Mouse (Mus musculus) gonadal fat pad, adult 2 months (tissue): Measurements from ENCODE around the gene Zswim1. TPM values are rescaled to one million over a fixed set of nuclear protein-coding genes. Genes with fewer than 3 reads are reported as not detected.
"Not testable (repeated sequence)": the region's sequence is repeated elsewhere in the genome, so short reads cannot be mapped to it uniquely, and the experiment has no call there.

Experiments
- DNase-seq: peaks from one replicate; pipeline ENCODE4 v3.0.0-alpha.2; 2012; ENCODE audit warnings: low read depth
- polyA plus RNA-seq: library from polyadenylated mRNA; depleted of rRNA; stranded (reverse); fragments of >200 nt; gene quantifications from 2 replicates; pipeline ENCODE4 v1.2.3, GENCODE M21; 2012; rRNA removed

Gene Zswim1
- polyA plus RNA-seq, 1 experiment = 10.5 TPM

GRCm38 (mm10) chr2:164866741-164867551 is 44.5 kb downstream of the Zswim1 start:
- DNase-seq = no peak

DNA sequence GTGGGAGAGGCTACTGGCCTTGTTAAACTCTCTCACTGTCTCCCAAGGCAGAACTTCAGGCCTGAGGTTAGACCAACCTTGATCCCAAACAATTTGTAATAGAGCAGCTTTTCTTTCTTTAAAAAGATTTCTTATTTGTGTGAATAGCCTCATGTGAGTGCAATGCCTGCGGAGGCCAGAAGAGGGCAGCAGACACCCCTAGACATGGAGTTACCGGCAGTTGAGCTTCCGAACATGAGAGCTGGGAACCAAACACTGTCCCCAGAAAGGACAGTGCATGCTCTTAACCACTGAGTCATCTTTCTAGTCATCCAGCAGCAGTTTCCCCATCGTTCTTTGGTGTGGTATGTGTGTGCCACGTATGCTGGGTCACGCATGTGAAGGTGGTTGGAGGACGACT is 45.1 kb downstream of the Zswim1 start:
- DNase-seq = no peak

DNA sequence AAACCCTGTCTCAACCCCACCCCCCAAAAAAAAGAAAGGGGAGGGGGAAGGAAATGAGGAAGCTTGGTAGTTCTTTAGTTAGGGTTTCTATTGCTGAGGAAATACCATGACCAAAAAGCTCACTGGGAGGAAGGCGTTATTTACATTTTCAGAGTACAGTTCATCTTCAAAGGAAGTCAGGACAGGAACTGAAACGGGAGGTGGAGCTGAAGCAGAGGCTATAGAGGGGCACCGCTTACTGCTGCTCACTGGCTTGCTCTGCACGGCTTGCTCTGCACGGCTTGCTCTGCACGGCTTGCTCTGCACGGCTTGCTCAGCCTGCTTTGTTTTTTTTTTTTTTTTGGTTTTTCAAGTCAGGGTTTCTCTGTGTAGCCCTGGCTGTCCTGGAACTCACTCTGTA is 46.0 kb downstream of the Zswim1 start:
- no peak for DNase-seq

DNA sequence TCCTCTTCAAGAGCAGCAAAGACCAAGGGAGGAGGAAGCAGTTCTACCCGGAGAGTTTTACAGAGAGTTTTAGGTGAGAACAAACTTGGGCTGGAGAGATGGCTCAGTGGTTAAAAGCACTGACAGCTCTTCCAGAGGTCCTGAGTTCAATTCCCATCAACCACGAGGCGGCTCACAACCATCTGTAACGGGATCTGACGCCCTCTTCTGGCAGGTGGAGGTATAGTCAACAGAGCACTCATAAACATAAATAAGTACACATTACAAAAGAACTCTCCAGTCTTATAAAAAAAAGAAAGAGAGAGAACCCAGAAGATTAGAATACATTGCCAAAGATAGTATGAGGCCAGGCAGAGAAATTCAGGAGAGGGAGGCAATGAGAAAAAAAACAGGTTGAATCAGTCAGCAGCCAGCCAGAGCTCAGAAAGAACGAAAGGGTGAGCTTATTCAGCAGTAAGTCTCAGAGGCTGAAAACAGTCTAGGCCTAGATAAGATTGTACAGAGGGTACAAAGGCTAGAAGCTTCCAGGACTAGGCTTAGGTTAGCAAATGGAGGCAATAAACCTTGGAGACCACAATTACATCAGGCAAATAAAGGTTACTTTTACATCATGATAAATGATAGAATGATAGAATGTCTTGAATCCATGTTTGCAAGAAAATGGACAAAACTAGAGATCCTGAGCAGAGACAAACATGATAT is 49.3 kb downstream of the Zswim1 start:
- DNase-seq = no peak

DNA sequence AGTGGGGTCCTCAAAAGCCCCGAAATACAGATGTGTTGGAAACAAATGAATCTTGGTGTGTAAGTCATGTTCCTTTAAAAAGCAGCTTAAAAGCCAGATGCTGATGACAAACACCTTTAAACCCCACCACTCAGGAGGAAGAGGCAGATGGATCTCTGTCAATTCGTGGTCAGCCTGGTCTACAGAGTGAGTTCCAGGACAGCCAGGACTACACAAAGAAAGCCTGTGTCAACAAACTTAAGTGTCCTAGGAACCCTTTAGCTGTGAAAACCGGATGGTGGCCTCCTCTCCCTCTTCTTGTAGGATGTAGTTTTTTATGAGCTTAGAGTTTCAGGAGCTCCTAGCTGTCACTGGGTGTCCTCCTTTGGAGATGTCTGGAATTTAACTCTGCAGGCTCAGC is 51.1 kb downstream of the Zswim1 start:
- DNase-seq = no peak

GRCm38 (mm10) chr2:164874239-164874769 is 51.8 kb downstream of the Zswim1 start:
- DNase-seq = no peak

DNA sequence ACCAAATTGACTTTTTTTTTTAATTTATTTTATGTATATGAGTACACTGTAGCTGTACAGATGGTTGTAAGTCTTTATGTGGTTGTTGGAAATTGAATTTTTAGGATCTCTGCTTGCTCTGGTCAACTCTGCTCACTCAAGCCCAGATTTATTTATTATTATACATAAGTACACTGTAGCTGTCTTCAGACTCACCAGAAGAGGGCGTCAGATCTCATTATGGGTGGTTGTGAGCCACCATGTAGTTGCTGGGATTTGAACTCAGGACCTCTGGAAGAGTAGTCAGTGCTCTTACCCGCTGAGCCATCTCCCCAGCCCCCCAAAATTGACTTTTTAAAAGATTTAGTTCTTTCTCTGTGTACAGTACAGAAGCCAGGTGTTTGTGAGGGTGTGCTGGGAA is 53.2 kb downstream of the Zswim1 start:
- not testable (repeated sequence) for DNase-seq

Other genes starting within 250 kb of the Zswim1 start
- 317 and 597 TPM in 2 replicates for gene Spint3, start 249.2 kb upstream of the Zswim1 start, polyA plus RNA-seq
- 94.1 and 109 TPM in 2 replicates for gene Wfdc6a, start 237.2 kb upstream of the Zswim1 start, polyA plus RNA-seq
- 211 and 222 TPM in 2 replicates for gene Eppin, start 229.1 kb upstream of the Zswim1 start, polyA plus RNA-seq
- 159 and 208 TPM in 2 replicates for gene Wfdc6b, start 209.2 kb upstream of the Zswim1 start, polyA plus RNA-seq
- gene Wfdc8, start 209.1 kb upstream of the Zswim1 start, polyA plus RNA-seq = 341 and 347 TPM in 2 replicates
- 238 and 428 TPM in 2 replicates for gene Wfdc16, start 183.9 kb upstream of the Zswim1 start, polyA plus RNA-seq
- 5,228 and 5,435 TPM in 2 replicates for gene Wfdc10, start 166.6 kb upstream of the Zswim1 start, polyA plus RNA-seq
- 190 and 293 TPM in 2 replicates for gene Wfdc9, start 166.1 kb upstream of the Zswim1 start, polyA plus RNA-seq
- gene Wfdc11, start 148.6 kb upstream of the Zswim1 start, polyA plus RNA-seq = 6.6 and 15.6 TPM in 2 replicates
- gene Wfdc13, start 137.6 kb upstream of the Zswim1 start, polyA plus RNA-seq = 1,038 and 1,237 TPM in 2 replicates
- 272 and 330 TPM in 2 replicates for gene Spint4, start 124.2 kb upstream of the Zswim1 start, polyA plus RNA-seq
- gene Spint5, start 107.4 kb upstream of the Zswim1 start, polyA plus RNA-seq = 127 and 235 TPM in 2 replicates
- 11.1 and 11.3 TPM in 2 replicates for gene Wfdc3, start 76.8 kb upstream of the Zswim1 start, polyA plus RNA-seq
- 29.9 and 49.6 TPM in 2 replicates for gene Dnttip1, start 76.7 kb upstream of the Zswim1 start, polyA plus RNA-seq
- gene Ube2c, start 52.8 kb upstream of the Zswim1 start, polyA plus RNA-seq = 8.5 and 11.8 TPM in 2 replicates
- 17.6 and 20.6 TPM in 2 replicates for gene Tnnc2, start 42.7 kb upstream of the Zswim1 start, polyA plus RNA-seq
- gene Snx21, start 36.9 kb upstream of the Zswim1 start, polyA plus RNA-seq = 23.0 and 24.6 TPM in 2 replicates
- 31.4 and 31.5 TPM in 2 replicates for gene Acot8, start 17.8 kb upstream of the Zswim1 start, polyA plus RNA-seq
- 3.4 and 3.7 TPM in 2 replicates for gene Zswim3, start 17.6 kb upstream of the Zswim1 start, polyA plus RNA-seq
- 0.46 and 0.70 TPM in 2 replicates for gene Spata25, start 5.9 kb downstream of the Zswim1 start, polyA plus RNA-seq
- gene Ctsa, start 10.2 kb downstream of the Zswim1 start, polyA plus RNA-seq = 274 and 289 TPM in 2 replicates
- gene Neurl2, start 10.8 kb downstream of the Zswim1 start, polyA plus RNA-seq = 5.9 and 7.4 TPM in 2 replicates
- 277 and 290 TPM in 2 replicates for gene Pltp, start 35.0 kb downstream of the Zswim1 start, polyA plus RNA-seq
- gene Pcif1, start 56.6 kb downstream of the Zswim1 start, polyA plus RNA-seq = 32.0 and 33.9 TPM in 2 replicates
- gene Zfp335, start 89.1 kb downstream of the Zswim1 start, polyA plus RNA-seq = 20.6 and 21.7 TPM in 2 replicates
- 7.0 and 9.7 TPM in 2 replicates for gene Mmp9, start 118.1 kb downstream of the Zswim1 start, polyA plus RNA-seq
- gene Slc12a5, start 138.1 kb downstream of the Zswim1 start, polyA plus RNA-seq = 1.7 and 2.0 TPM in 2 replicates
- 22.9 and 23.8 TPM in 2 replicates for gene Ncoa5, start 212.2 kb downstream of the Zswim1 start, polyA plus RNA-seq
- gene Cd40, start 232.9 kb downstream of the Zswim1 start, polyA plus RNA-seq = 6.5 and 6.6 TPM in 2 replicates